In genomic region chr1:86718190-86718589, GRCm38 (mm10) we compare ENCODE assay signal across 18 mouse cellular contexts. TPM values are rescaled to one million over a fixed set of nuclear protein-coding genes. Genes with fewer than 3 reads are reported as not detected.
"Had no signal": no experiment of that assay in that cellular context is flagged by ENCODE, and none has a peak within 500 bp of the region (broad histone marks: within the 10 kb centered on the region; RNA-seq: fewer than 3 reads in every experiment).

No protein-coding gene starts in this region.

- DNase-seq: lung, adult 18-20 months; lung, embryonic 14.5 days; lung, postnatal 10 days; lung, postnatal 4 days; right cerebral cortex, postnatal 14 days; thymus, adult 2 months; thymus, postnatal 25 days; thymus, postnatal 4 days had no signal

- H3K9me3 ChIP-seq: midbrain, embryonic 13.5 days; midbrain, embryonic 15.5 days; neural tube, embryonic 12.5 days; stomach, embryonic 15.5 days had no signal

- H3K4me1 ChIP-seq: midbrain, embryonic 13.5 days; midbrain, embryonic 15.5 days; neural tube, embryonic 12.5 days had no signal

- H3K27ac ChIP-seq: midbrain, embryonic 13.5 days; midbrain, embryonic 15.5 days; neural tube, embryonic 12.5 days; stomach, embryonic 15.5 days; stomach, postnatal 0 days had no signal

- H3K4me3 ChIP-seq: midbrain, embryonic 13.5 days; midbrain, embryonic 15.5 days; neural tube, embryonic 12.5 days; stomach, embryonic 15.5 days had no signal

- H3K4me2 ChIP-seq: lung, embryonic 14.5 days; midbrain, embryonic 11.5 days; midbrain, embryonic 13.5 days; midbrain, embryonic 15.5 days; neural tube, embryonic 12.5 days; stomach, embryonic 15.5 days had no signal

- H3K36me3 ChIP-seq: midbrain, embryonic 13.5 days; midbrain, embryonic 15.5 days; neural tube, embryonic 12.5 days; stomach, embryonic 15.5 days had no signal

- H3K9ac ChIP-seq: lung, embryonic 14.5 days; midbrain, embryonic 13.5 days; midbrain, embryonic 15.5 days; neural tube, embryonic 12.5 days; stomach, embryonic 15.5 days had no signal

- ATAC-seq: midbrain, embryonic 13.5 days; midbrain, embryonic 15.5 days had no signal

- H3K27me3 ChIP-seq: midbrain, embryonic 13.5 days; midbrain, embryonic 15.5 days; neural tube, embryonic 12.5 days; stomach, embryonic 15.5 days had no signal

RNA-seq across cellular contexts. Expression of gene Nppc, which starts 47.8 kb away (rescaled TPM):
- total RNA-seq: megakaryocyte, adult 5-6 weeks; monocyte, adult 5-6 weeks; neutrophil, adult 5-6 weeks had no signal
- polyA plus RNA-seq: spleen, adult 2 months had no signal
